Mouse (Mus musculus) R1 (cell line): ENCODE data around the gene Spata32.
"Not testable (repeated sequence)": the region's sequence is repeated elsewhere in the genome, so short reads cannot be mapped to it uniquely, and the experiment has no call there.

Source experiments
- DNase-seq: peaks from one replicate; pipeline ENCODE4 v3.0.0-alpha.2; 2018; ENCODE audit warnings: low read depth, low spot score

Gene Spata32

GRCm38 (mm10) chr11:103246081-103246730, 28.0 kb upstream of the Spata32 start:
- DNase-seq = no peak

DNA sequence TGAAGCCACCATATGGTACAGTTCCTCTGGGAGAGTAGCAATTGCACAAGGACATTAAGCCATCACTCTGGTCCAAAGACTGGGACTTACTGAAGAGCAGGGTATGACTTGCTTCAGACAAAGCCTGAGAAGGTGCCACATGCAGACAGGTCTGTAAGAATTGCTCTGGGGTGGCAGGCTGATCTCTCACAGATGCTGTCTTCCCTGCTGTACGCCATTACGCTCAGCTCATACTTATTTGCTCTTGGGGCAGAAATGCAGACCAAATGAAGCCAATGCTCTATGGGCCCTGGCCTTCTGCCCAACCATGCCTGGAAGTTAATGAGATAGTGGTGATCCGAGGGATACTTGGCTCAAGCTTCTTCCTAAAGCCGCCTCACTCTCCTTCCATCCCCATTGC, 26.6 kb upstream of the Spata32 start:
- no peak for DNase-seq

DNA sequence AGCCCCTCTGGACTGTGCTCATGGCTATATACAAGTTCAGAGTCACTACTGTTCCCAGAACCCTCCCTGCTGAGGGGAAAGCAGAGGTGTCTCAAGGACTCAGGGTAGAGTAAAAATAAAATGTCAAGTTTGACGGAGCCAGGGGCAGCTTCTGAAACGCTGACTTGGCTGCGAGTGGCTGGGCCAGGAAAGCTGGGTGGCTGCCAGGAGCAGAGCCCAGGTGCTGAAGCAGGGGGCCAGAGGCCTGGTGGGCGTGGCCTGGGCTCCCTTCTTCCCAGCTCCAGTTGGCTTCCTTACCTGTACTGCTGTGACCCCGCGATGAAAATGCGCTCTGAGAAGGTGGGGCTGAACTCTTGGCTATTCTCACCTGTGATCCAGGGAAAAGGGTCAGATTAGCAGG, 22.5 kb upstream of the Spata32 start:
- DNase-seq = no peak

GRCm38 (mm10) chr11:103237757-103238156, 19.5 kb upstream of the Spata32 start:
- DNase-seq = peak; percentile 79

DNA sequence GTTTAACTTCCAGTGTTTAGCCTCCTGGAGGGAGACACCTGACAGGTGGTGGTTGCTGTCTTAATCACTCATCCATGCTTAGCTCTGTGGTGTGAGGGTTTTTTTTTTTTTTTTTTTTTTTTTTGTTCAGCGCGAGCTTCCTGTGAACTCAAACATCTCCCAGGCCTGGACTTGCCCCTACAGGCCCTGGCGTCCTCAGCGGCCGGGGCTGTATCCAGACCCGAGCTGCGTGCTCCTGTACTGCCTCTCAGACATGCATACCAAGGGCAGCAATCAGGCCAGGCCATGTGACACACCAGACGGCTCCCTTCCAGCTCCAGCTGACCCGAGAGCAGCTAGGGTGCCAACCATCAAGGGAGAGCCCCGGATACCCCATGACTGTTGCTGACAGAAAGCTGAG, 18.7 kb upstream of the Spata32 start:
- no peak for DNase-seq

- DNase-seq = no peak
These were observed 18.2 kb upstream of the Spata32 start for GRCm38 (mm10) chr11:103236431-103236830.

GRCm38 (mm10) chr11:103235702-103236101, 17.5 kb upstream of the Spata32 start:
- no peak for DNase-seq

DNA sequence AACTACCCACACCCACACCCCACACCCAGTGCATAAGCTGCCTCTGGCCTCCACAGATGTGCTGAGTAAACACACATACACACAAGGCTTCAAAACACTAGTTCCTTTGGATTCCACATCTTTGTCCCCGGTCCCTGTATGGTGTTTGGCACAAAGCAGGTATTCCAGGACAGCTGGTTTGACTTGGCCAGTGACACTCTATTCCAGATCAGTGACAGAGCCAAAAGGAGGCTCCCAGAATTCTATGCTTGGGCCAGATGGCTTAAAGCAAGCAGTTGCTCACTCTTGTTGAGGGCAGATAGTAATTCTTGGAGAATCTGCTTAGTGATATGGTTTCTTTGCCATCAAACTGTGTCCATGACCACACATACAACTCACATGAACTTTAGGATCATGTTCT, 16.2 kb upstream of the Spata32 start:
- DNase-seq = no peak

- DNase-seq = peak; percentile 65
These were observed 14.7 kb upstream of the Spata32 start for GRCm38 (mm10) chr11:103232966-103233365.

DNA sequence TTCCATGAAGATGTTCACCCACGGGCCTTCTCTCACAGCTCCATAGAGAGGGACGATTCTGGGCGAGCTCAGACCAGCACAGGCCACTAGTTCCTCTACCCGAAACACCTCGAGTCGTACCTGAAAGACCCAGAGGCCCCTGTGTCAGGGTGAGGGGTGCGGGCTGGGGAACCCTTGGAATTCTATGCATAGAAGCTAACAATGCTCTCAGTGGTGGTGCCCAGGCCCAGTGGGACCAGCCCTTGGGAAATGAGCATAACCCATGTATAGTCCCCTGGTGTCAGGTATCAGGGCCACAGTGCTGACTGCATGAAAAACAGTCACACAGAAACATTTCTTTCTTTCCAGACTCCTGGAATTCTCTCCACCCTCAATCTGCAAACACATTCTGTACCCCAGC, 13.1 kb upstream of the Spata32 start:
- DNase-seq = no peak

DNA sequence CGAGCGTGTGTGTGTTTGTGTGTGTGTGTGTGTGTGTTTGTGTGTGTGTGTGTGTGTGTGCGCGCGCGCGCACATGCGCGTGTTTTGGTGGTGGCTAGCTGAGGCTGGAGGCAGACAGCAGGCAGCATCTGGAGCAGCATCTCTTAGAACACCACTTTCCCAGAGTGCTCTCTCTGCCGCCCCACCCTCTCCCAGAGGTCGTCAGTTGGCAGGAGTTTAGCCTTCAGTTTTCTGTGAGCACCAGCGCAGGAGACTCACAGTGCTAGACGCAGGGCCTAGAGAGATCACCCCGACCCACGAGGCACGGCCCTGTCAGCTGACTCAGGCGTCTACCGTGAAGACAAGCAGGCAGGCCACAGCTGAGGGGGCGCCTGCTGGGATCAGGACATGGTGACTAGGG, 12.4 kb upstream of the Spata32 start:
- DNase-seq = peak; percentile 34

- DNase-seq = peak; percentile 54
These were observed 11.4 kb upstream of the Spata32 start for GRCm38 (mm10) chr11:103229608-103230007.

GRCm38 (mm10) chr11:103223951-103224456, 5.8 kb upstream of the Spata32 start:
- no peak for DNase-seq

- DNase-seq = no peak
These were observed 5.2 kb upstream of the Spata32 start for GRCm38 (mm10) chr11:103223444-103223843.

DNA sequence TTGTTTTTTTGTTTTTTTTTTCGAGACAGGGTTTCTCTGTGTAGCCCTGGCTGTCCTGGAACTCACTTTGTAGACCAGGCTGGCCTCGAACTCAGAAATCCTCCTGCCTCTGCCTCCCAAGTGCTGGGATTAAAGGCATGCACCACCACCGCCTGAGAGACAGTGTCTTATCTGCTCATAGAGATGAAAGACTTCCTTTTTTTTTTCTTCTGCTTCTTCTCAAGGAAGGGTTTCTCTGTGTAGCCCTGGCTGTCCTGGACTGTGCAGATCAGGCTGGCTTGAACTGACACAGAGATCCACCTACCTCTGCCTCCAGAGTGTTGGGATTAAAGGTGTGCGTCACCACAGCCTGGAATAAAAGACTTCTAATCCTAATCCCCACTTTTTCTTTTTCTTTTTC, 4.5 kb upstream of the Spata32 start:
- not testable (repeated sequence) for DNase-seq

- DNase-seq = no peak
These were observed 3.2 kb upstream of the Spata32 start for GRCm38 (mm10) chr11:103221437-103221836.

DNA sequence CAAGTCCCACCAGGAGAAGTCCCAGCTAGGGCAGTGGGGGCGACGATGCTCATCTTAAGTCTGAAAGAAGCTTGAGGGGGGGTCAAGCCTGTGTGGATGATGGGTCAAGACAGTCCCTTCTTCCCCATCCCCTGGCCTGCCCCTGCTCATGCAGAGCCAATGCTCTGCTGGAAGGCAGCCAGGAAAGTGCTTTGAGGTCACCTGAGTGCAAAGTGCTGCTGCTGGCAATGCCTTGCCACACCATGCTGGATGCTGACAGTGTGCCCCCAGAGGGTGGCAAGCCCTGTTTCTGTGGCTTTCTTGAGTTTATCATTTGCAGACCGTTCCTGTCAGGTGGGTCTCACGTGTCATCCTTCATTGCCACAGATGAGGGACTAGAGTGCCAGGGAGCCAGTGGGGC, 1.8 kb upstream of the Spata32 start:
- DNase-seq = no peak

DNA sequence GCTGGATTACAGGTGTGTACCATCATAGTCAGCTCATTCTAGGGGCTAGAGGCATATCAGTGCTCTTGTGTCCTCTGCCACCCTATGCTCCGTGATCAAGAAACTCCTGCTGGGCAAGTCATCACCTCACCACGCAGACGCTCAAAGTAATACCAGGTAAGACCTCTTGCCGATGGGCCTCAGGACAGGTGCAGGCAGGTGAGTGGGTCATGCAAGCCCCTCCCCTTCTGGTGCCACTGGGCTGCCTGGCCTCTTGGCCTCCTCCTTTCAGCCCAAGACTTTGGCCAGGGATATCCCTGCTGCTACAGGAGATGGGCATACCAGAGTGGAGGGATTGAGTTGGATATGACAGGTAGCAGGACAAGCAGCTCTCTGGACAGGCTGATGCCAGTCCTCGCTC, 1.0 kb upstream of the Spata32 start:
- no peak for DNase-seq

- DNase-seq = no peak
These were observed 277 bp upstream of the Spata32 start for GRCm38 (mm10) chr11:103218517-103218901.

DNA sequence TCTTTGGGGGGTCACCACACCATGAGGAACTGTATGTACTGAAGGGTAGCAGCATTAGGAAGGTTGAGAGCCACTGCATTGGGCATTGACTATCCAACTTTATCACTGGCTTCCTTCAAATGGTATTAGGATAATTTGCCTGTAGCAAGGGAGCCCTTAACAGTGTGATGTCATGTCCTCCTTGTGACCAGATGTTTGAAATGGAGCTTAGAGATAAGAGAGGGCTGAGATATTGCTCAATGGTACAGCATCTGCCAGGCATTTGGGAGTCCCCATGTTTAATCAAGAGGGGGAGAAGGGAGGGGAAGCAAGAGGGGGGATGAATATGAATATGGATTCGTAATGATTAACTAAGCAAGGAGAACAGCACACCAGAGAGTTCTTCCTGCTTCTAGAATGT, 2.9 kb downstream of the Spata32 start:
- DNase-seq = no peak

GRCm38 (mm10) chr11:103213712-103214111, 4.5 kb downstream of the Spata32 start:
- DNase-seq = peak; percentile 48

GRCm38 (mm10) chr11:103210291-103210690, 7.9 kb downstream of the Spata32 start:
- peak; percentile 73 for DNase-seq

DNA sequence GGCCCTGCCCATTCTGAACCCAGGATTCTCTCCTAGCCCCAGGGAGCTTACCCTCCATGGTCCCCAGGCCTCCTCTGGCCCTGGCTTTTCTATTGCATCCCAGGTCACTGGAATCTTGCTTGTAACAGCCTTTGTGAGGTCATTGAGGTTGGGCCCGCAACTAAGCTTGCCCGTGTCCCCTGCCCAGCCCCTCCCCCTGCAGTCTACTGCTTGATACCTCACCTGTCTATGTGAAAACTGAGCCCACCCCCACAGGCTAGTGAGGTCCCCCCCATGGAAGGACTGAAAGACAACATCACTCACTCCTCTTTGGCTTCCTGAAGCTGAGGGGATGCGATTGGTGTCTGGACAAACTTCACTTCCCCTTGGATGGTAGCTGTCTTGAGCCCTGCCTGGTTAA, 9.8 kb downstream of the Spata32 start, which contains the start of gene 1700023F06Rik:
1700023F06Rik (minus strand) TSS at position 101 of the 400 bp plus-strand sequence.
- no peak for DNase-seq

DNA sequence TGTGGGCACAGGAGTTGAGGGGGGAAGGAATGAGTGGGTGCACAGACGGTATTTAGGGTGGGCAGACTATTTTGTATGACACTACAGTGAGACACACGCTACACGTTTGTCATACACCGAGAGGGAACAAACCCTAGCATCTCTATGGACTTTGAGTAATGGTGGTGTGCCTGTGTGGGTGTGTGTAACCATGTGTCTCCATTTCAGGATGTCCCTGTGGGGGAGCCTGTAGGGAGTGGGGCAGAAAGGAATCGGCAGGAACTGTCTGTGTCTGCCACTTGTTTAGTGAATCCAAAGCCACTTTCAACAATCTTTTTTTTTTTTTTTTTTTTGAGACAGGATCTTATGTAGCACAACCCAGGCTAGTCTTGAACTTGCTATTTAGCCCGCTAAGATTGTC, 12.0 kb downstream of the Spata32 start:
- no peak for DNase-seq
